Mouse (Mus musculus) forebrain, embryonic 10.5 days (tissue): ENCODE results near the gene Ldlrad3. TPM values are rescaled to one million over a fixed set of nuclear protein-coding genes. Genes with fewer than 3 reads are reported as not detected.

ENCODE experiments used
- DNase-seq: peaks from one replicate; pipeline ENCODE4 v3.0.0-alpha.2; 2017; ENCODE audit warnings: low spot score; ENCODE audit errors: extremely low spot score
- H3K27ac ChIP-seq: fragments of 300-500 bp; sonication (generic); 2 replicates; pipeline ENCODE4 v1.5.1; 2016; ENCODE audit warnings: mild to moderate bottlenecking
- H3K27me3 ChIP-seq: fragments of 300-500 bp; sonication (generic); 2 replicates; pipeline ENCODE4 v1.6.1; 2016; ENCODE audit warnings: mild to moderate bottlenecking; ENCODE audit not compliant: poor library complexity, severe bottlenecking
- H3K36me3 ChIP-seq: fragments of 300-500 bp; sonication (generic); replicated peaks from 2 replicates; pipeline ENCODE4 v1.6.1; 2016; ENCODE audit warnings: mild to moderate bottlenecking, moderate library complexity
- H3K4me1 ChIP-seq: fragments of 300-500 bp; sonication (generic); 2 replicates; pipeline ENCODE4 v1.6.1; 2016
- H3K4me3 ChIP-seq: fragments of 300-500 bp; sonication (generic); 2 replicates; pipeline ENCODE4 v1.5.1; 2016; ENCODE audit warnings: mild to moderate bottlenecking, moderate library complexity
- H3K9me3 ChIP-seq: fragments of 300-500 bp; sonication (generic); 2 replicates; pipeline ENCODE4 v1.6.1; 2016; ENCODE audit warnings: mild to moderate bottlenecking, moderate library complexity
- WGBS: fragments of 180-500 bp; shearing (Covaris S2); methylation state at CpG from one replicate; pipeline ENCODE4 v1.1.7; 2016; 5-methylcytosine and 5-hydroxymethylcytosine counted together
- polyA plus RNA-seq: library from polyadenylated mRNA; unstranded; fragments of >200 nt; fragmentation: Nextera tagmentation; extraction: Ambion mirVana; gene quantifications from 2 replicates; pipeline ENCODE4 v1.2.1, GENCODE M21; 2016

Gene Ldlrad3
- polyA plus RNA-seq, 1 experiment from 2014 or later: 54.6 TPM

- Histone ChIP-seq H3K9me3 (no peaks in the 10 kb centered on the region), H3K27me3 (no peaks in the 10 kb centered on the region), H3K27ac (peak overlapping the region; percentile 57; the same call in 1 of the 2 replicates), H3K4me1 (peaks cover 71% of the 10 kb centered on the region), H3K36me3 (peaks cover 12% of the 10 kb centered on the region), H3K4me3 (no peak overlapping the region)
- WGBS: 44% methylated on average over 6 of the region's 6 CpGs
- DNase-seq: no peak
These were observed 68.8 kb downstream of the Ldlrad3 start for GRCm38 (mm10) chr2:102117402-102117760.

GRCm38 (mm10) chr2:102116521-102117401 lies 69.4 kb downstream of the Ldlrad3 start:
- no peak for DNase-seq
- H3K27me3 ChIP-seq: no peaks in the 10 kb centered on the region
- H3K4me1 ChIP-seq: peaks cover 64% of the 10 kb centered on the region
- no peaks in the 10 kb centered on the region for H3K9me3 ChIP-seq
- WGBS: 60% methylated on average over 9 of the region's 9 CpGs
- peaks cover 16% of the 10 kb centered on the region for H3K36me3 ChIP-seq
- peak overlapping the region; percentile 32; the same call in 1 of the 2 replicates for H3K27ac ChIP-seq
- no peak overlapping the region for H3K4me3 ChIP-seq

GRCm38 (mm10) chr2:102113801-102114200 lies 72.4 kb downstream of the Ldlrad3 start:
- Histone ChIP-seq H3K4me3 (no peak overlapping the region), H3K4me1 (peaks cover 37% of the 10 kb centered on the region), H3K27ac (0 out of 2 replicates have a peak overlapping the region, but pooled peaks have one; percentile 7), H3K27me3 (no peaks in the 10 kb centered on the region), H3K36me3 (peaks cover 41% of the 10 kb centered on the region), H3K9me3 (no peaks in the 10 kb centered on the region)
- DNase-seq: no peak
- 96% methylated on average over 3 of the region's 3 CpGs for WGBS

GRCm38 (mm10) chr2:102113323-102113722 lies 72.9 kb downstream of the Ldlrad3 start:
- WGBS: 84% methylated on average over 12 of the region's 12 CpGs
- H3K4me1 ChIP-seq: peaks cover 34% of the 10 kb centered on the region
- H3K27me3 ChIP-seq: no peaks in the 10 kb centered on the region

GRCm38 (mm10) chr2:102111906-102112499 lies 74.2 kb downstream of the Ldlrad3 start:
- no peak for DNase-seq
- H3K27ac ChIP-seq: no peak overlapping the region
- no peaks in the 10 kb centered on the region for H3K27me3 ChIP-seq
- peaks cover 21% of the 10 kb centered on the region for H3K4me1 ChIP-seq
- H3K36me3 ChIP-seq: peaks cover 43% of the 10 kb centered on the region
- WGBS: 86% methylated on average over 13 of the region's 13 CpGs
- no peaks in the 10 kb centered on the region for H3K9me3 ChIP-seq
- H3K4me3 ChIP-seq: no peak overlapping the region

More at GRCm38 (mm10) chr2:102113323-102113722, 72.9 kb downstream of the Ldlrad3 start:
- Histone ChIP-seq H3K27ac (0 out of 2 replicates have a peak overlapping the region, but pooled peaks have one; percentile 7), H3K9me3 (no peaks in the 10 kb centered on the region), H3K36me3 (peaks cover 42% of the 10 kb centered on the region), H3K4me3 (no peak overlapping the region)
- DNase-seq: no peak

- no peaks in the 10 kb centered on the region for H3K9me3 ChIP-seq
- no peak overlapping the region for H3K4me3 ChIP-seq
- no peak overlapping the region for H3K27ac ChIP-seq
- H3K4me1 ChIP-seq: peaks cover 12% of the 10 kb centered on the region
- WGBS: 77% methylated on average over 2 of the region's 2 CpGs
- H3K36me3 ChIP-seq: peaks cover 45% of the 10 kb centered on the region
- no peaks in the 10 kb centered on the region for H3K27me3 ChIP-seq
- no peak for DNase-seq
These were observed 75.9 kb downstream of the Ldlrad3 start for GRCm38 (mm10) chr2:102110306-102110705.

- Histone ChIP-seq H3K27me3 (no peaks in the 10 kb centered on the region), H3K27ac (no peak overlapping the region), H3K9me3 (no peaks in the 10 kb centered on the region), H3K4me3 (no peak overlapping the region), H3K36me3 (peaks cover 38% of the 10 kb centered on the region), H3K4me1 (no peaks in the 10 kb centered on the region)
- no peak for DNase-seq
- 76% methylated on average over 6 of the region's 6 CpGs for WGBS
These were observed 78.9 kb downstream of the Ldlrad3 start for GRCm38 (mm10) chr2:102107280-102107679.

GRCm38 (mm10) chr2:102106728-102107127 lies 79.5 kb downstream of the Ldlrad3 start:
- Histone ChIP-seq H3K27ac (no peak overlapping the region), H3K9me3 (no peaks in the 10 kb centered on the region), H3K4me1 (no peaks in the 10 kb centered on the region), H3K27me3 (no peaks in the 10 kb centered on the region), H3K4me3 (no peak overlapping the region), H3K36me3 (peaks cover 36% of the 10 kb centered on the region)
- WGBS: 93% methylated on average over 6 of the region's 6 CpGs
- no peak for DNase-seq

- Histone ChIP-seq H3K27me3 (no peaks in the 10 kb centered on the region), H3K36me3 (peaks cover 27% of the 10 kb centered on the region), H3K4me3 (no peak overlapping the region), H3K4me1 (0 out of 2 replicates have a peak, but pooled peaks cover 1% of the 10 kb centered on the region), H3K9me3 (no peaks in the 10 kb centered on the region), H3K27ac (no peak overlapping the region)
- WGBS: 87% methylated on average over 2 of the region's 2 CpGs
- DNase-seq: no peak
These were observed 80.7 kb downstream of the Ldlrad3 start for GRCm38 (mm10) chr2:102105454-102105853.

- WGBS: 92% methylated on average over 12 of the region's 12 CpGs
- H3K4me1 ChIP-seq: 0 out of 2 replicates have a peak, but pooled peaks cover 3% of the 10 kb centered on the region
- H3K4me3 ChIP-seq: no peak overlapping the region
- no peak for DNase-seq
- H3K27ac ChIP-seq: no peak overlapping the region
- no peaks in the 10 kb centered on the region for H3K27me3 ChIP-seq
- peaks cover 25% of the 10 kb centered on the region for H3K36me3 ChIP-seq
- no peaks in the 10 kb centered on the region for H3K9me3 ChIP-seq
These were observed 82.2 kb downstream of the Ldlrad3 start for GRCm38 (mm10) chr2:102103955-102104354.

GRCm38 (mm10) chr2:102100490-102100889 lies 85.7 kb downstream of the Ldlrad3 start:
- Histone ChIP-seq H3K27me3 (no peaks in the 10 kb centered on the region), H3K4me1 (peaks cover 21% of the 10 kb centered on the region; the same call in 1 of the 2 replicates), H3K9me3 (no peaks in the 10 kb centered on the region), H3K36me3 (peaks cover 24% of the 10 kb centered on the region), H3K4me3 (no peak overlapping the region), H3K27ac (no peak overlapping the region)
- DNase-seq: no peak
- WGBS: 79% methylated on average over 4 of the region's 4 CpGs

GRCm38 (mm10) chr2:102099702-102100450 lies 86.3 kb downstream of the Ldlrad3 start:
- H3K27ac ChIP-seq: no peak overlapping the region
- H3K4me3 ChIP-seq: no peak overlapping the region
- 90% methylated on average over 14 of the region's 14 CpGs for WGBS
- peaks cover 28% of the 10 kb centered on the region for H3K36me3 ChIP-seq
- peaks cover 24% of the 10 kb centered on the region; the same call in 1 of the 2 replicates for H3K4me1 ChIP-seq
- DNase-seq: no peak
- H3K9me3 ChIP-seq: no peaks in the 10 kb centered on the region
- no peaks in the 10 kb centered on the region for H3K27me3 ChIP-seq
